Mouse (Mus musculus) intestine, postnatal 0 days (tissue): ENCODE data around the gene Arpc3. TPM values are rescaled to one million over a fixed set of nuclear protein-coding genes. Genes with fewer than 3 reads are reported as not detected.

Experiments
- ATAC-seq: fragments of 200-750 bp; cut with Nextera tagmentation; 2 replicates; pipeline ENCODE4 v1.8.0; 2017; ENCODE audit warnings: mild to moderate bottlenecking, moderate TSS enrichment, moderate library complexity
- H3K27ac ChIP-seq: fragments of 300-500 bp; sonication (generic); 2 replicates; pipeline ENCODE4 v1.5.1; 2014; ENCODE audit warnings: mild to moderate bottlenecking, low read depth, low read length, moderate library complexity
- H3K27me3 ChIP-seq: fragments of 300-500 bp; sonication (generic); replicated peaks from 2 replicates; pipeline ENCODE4 v1.6.1; 2014; ENCODE audit warnings: low read length, mixed read lengths; ENCODE audit not compliant: control insufficient read depth, insufficient read depth
- H3K36me3 ChIP-seq: fragments of 300-500 bp; sonication (generic); 2 replicates; pipeline ENCODE4 v1.6.1; 2014; ENCODE audit warnings: mild to moderate bottlenecking, moderate library complexity; ENCODE audit not compliant: control insufficient read depth, insufficient read depth
- H3K4me1 ChIP-seq: fragments of 300-500 bp; sonication (generic); replicated peaks from 2 replicates; pipeline ENCODE4 v1.6.1; 2014; ENCODE audit warnings: antibody characterized with exemption, low read length, mixed read lengths; ENCODE audit not compliant: control insufficient read depth, insufficient read depth
- H3K4me2 ChIP-seq: fragments of 300-500 bp; sonication (generic); replicated peaks from 2 replicates; pipeline ENCODE4 v1.6.1; 2014; ENCODE audit warnings: low read depth, mild to moderate bottlenecking, moderate library complexity
- H3K4me3 ChIP-seq: fragments of 300-500 bp; sonication (generic); 2 replicates; pipeline ENCODE4 v1.5.1; 2014; ENCODE audit warnings: low read depth, low read length
- H3K9ac ChIP-seq: fragments of 300-500 bp; sonication (generic); 2 replicates; pipeline ENCODE4 v1.6.1; 2014; ENCODE audit warnings: mild to moderate bottlenecking, low read depth, low read length
- H3K9me3 ChIP-seq: fragments of 300-500 bp; sonication (generic); 2 replicates; pipeline ENCODE4 v1.6.1; 2016; ENCODE audit warnings: mixed run types; ENCODE audit not compliant: control insufficient read depth
- CTCF ChIP-seq: sonication (generic); IDR thresholded peaks from 2 replicates; pipeline ENCODE4 v1.5.1; 2016; ENCODE audit warnings: low read depth, mild to moderate bottlenecking, control low read depth, antibody characterized with exemption, moderate library complexity
- WGBS: fragments of 180-500 bp; shearing (Covaris S2); extraction: QIAGEN DNeasy Blood & Tissue Kit; methylation state at CpG from one replicate; pipeline ENCODE4 v1.1.7; 2014; 5-methylcytosine and 5-hydroxymethylcytosine counted together
- polyA plus RNA-seq: library from polyadenylated mRNA; unstranded; fragments of >200 nt; fragmentation: Nextera tagmentation; extraction: Ambion mirVana; gene quantifications from 2 replicates; pipeline ENCODE4 v1.2.1, GENCODE M21; 2015

Gene Arpc3
- polyA plus RNA-seq, 1 experiment from 2014 or later: 171 TPM

DNA sequence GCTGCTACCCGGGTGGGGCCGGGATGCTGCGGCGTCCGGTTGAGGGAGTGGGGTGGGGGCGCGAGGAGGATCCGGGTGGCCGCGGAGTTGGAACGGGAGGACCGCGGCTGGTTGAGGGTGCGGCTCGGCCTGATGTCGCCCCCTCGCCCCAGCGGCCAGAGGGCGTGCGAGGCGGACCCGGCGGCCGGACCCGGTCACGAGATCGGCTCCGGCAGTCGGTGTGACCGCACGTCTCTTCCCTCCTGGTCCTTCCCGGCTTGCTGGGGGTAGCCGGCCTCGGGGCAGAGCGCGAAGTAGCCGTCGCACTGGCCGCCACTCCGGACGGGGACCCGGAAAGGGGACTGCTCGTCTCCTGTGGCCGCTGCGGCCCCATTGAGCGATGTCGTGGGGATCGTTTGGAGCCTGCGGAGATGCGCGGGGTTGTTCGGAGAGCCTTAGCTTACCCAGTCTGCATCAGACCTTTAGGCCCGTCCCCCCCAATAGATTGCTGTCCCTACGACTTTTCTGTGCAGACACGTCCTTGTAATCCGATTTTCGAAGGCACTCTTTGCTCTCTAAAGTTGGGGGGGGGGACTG, 37.1 kb upstream of the Arpc3 start:
- Histone ChIP-seq H3K36me3 (no peaks in the 10 kb centered on the region; the same call in 1 of the 2 replicates), H3K27ac (peak overlapping the region; percentile 88), H3K9ac (peak overlapping the region; percentile 76), H3K9me3 (no peaks in the 10 kb centered on the region), H3K27me3 (no peaks in the 10 kb centered on the region), H3K4me1 (peaks cover 7% of the 10 kb centered on the region; the same call in 1 of the 2 replicates), H3K4me2 (peak overlapping the region; percentile 75), H3K4me3 (peak overlapping the region; percentile 95)
- peak; percentile 44; the same call in 1 of the 2 replicates for TF ChIP-seq CTCF
- under 1% methylated on average over 51 of the region's 57 CpGs for WGBS
- peak; percentile 78 for ATAC-seq

DNA sequence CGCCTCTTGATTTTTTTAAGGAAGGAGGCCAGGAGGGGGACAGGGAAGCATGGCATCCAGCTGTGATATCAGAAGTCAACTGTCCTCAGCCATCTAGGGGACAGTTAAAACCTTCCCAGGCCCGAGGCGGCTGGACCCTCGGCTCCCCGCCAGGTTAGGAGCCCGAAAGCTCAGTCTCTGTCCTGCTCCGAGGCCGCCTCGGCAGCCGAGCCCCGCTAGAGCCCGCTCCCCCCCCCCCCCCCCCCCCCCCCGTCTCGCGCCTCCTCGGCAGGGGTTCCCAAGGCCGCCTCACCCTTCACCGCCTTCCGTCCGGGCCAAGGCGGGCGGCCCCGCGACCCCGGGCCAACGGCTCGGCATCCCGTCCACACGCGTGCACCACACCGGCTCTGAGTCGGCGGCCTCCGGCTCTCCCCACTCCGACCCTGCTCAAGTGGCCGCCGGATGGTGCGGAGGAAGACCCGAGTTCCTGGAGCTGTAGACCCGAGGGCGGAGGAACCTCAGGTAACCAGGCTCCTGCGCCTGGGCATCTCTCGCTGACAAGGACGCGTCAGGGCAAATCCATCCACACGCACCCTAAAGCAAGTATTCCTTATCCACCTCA, 20.0 kb upstream of the Arpc3 start, which contains the start of gene Gpn3:
Gene Gpn3, plus strand, starts transcription at position 286 of the 601 bp plus-strand sequence.
- Histone ChIP-seq H3K27me3 (no peaks in the 10 kb centered on the region), H3K27ac (peak within 1 kb of the TSS; percentile 85), H3K4me1 (no peaks in the 10 kb centered on the region), H3K36me3 (peaks cover 14% of the 10 kb centered on the region; the same call in 1 of the 2 replicates), H3K4me2 (peak within 1 kb of the TSS; percentile 90), H3K4me3 (peak within 1 kb of the TSS; percentile 71), H3K9me3 (no peaks in the 10 kb centered on the region), H3K9ac (peak within 1 kb of the TSS; percentile 57)
- ATAC-seq: peak; percentile 62
- no peak for TF ChIP-seq CTCF
- 2% methylated on average over 35 of the region's 46 CpGs for WGBS

DNA sequence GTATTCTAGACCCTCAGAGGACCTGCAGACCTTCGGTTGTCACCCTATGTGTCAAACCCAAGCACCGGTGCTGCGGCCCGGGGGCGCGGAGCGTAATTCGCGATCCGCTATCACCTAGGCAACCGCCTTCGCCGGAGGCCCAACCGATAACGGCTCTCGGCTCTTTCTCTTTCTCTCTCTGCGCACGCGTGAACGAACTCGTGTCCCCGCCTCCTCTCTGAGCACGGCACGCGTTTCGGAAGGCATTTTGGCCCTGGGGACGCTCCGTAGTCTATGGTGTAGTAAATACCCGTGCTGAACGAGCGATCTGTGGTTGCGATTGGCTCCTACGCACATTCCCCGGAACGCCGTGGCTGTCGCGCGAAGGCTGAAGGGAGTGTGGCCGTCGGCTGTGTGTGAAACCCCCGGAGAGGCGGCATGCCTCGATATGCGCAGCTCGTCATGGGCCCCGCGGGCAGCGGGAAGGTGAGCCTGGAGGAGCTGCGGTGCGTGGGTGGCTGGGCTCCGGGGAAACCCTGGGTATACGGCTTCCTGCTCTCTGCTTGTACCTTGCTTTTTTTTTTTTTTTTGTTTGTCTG, 19.4 kb upstream of the Arpc3 start, which contains the start of gene Fam216a:
Gene Fam216a, minus strand, starts transcription at position 173 of the 578 bp plus-strand sequence.
- Histone ChIP-seq H3K9ac (peak within 1 kb of the TSS; percentile 57), H3K27ac (peak within 1 kb of the TSS; percentile 85), H3K4me1 (no peaks in the 10 kb centered on the region), H3K9me3 (no peaks in the 10 kb centered on the region), H3K4me2 (peak within 1 kb of the TSS; percentile 90), H3K4me3 (peak within 1 kb of the TSS; percentile 71), H3K36me3 (peaks cover 13% of the 10 kb centered on the region; the same call in 1 of the 2 replicates), H3K27me3 (no peaks in the 10 kb centered on the region)
- under 1% methylated on average over 53 of the region's 53 CpGs for WGBS
- no peak for TF ChIP-seq CTCF
- ATAC-seq: peak; percentile 93

DNA sequence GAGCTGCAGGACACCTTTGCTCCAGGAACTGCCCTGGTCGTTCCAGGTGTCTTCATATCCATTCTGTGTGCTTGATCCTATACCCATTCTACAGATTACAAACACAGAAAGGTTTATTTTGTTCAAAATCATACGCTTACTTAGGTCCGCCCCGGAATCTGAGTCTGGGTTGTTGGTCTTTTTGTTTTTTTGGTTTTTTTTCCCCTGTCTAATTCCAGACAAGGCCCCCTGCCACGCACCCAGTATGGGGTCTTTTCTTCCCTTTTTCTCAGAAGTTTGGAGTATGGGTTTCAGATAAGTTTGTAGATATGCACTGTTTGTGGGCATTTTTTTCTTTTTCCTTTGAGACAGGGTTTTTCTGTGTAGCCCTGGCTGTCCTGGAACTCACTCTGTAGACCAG, 18.8 kb upstream of the Arpc3 start:
- Histone ChIP-seq H3K27ac (peak overlapping the region; percentile 85), H3K9me3 (no peaks in the 10 kb centered on the region), H3K4me3 (peak overlapping the region; percentile 71), H3K4me2 (peak overlapping the region; percentile 90), H3K4me1 (no peaks in the 10 kb centered on the region), H3K36me3 (peaks cover 7% of the 10 kb centered on the region; the same call in 1 of the 2 replicates), H3K27me3 (no peaks in the 10 kb centered on the region), H3K9ac (peak overlapping the region; percentile 50; the same call in 1 of the 2 replicates)
- TF ChIP-seq CTCF: no peak
- ATAC-seq: no peak
- 7% methylated on average over 5 of the region's 5 CpGs for WGBS

DNA sequence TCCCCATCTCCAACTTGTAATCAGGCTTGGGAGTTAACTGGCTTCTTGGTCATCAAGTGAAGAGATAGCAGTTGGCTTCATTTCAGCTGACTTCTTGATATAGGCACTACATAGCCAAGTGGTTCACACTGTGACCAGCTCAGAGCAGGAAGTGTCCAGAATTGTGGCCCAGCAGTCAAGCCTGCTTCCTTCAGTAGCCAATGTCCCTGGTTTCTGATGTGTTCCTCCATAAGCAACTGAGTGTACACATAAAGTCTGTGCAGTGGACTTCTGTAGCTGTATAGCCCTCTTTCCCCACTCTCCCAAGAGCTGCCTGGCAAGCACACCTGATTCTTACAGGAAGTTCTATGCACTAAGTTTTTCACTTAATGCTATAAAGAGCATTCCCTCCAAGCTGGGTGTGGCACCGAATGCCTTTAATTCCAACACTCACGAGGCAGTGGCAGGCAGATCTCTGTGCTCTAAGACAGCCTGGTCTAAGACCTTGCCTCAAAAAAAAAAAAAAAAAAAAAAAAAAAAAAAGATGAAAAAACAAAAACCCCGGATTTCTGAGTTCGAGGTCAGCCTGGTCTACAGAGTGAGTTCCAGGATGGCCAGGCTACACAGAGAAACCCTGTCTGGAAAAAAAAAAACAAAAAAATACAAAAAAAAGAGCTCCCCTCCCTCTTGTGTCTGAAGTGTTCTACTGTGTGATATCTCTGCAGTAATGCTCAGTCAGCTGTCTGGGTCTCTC, 14.4 kb upstream of the Arpc3 start:
- 84% methylated on average over 4 of the region's 4 CpGs for WGBS
- no peaks in the 10 kb centered on the region for H3K4me1 ChIP-seq
- H3K4me2 ChIP-seq: no peak overlapping the region
- H3K27me3 ChIP-seq: no peaks in the 10 kb centered on the region
- ATAC-seq: no peak
- no peak overlapping the region for H3K27ac ChIP-seq
- H3K9me3 ChIP-seq: no peaks in the 10 kb centered on the region
- H3K9ac ChIP-seq: no peak overlapping the region
- H3K36me3 ChIP-seq: peaks cover 41% of the 10 kb centered on the region
- no peak overlapping the region for H3K4me3 ChIP-seq
- no peak for TF ChIP-seq CTCF

DNA sequence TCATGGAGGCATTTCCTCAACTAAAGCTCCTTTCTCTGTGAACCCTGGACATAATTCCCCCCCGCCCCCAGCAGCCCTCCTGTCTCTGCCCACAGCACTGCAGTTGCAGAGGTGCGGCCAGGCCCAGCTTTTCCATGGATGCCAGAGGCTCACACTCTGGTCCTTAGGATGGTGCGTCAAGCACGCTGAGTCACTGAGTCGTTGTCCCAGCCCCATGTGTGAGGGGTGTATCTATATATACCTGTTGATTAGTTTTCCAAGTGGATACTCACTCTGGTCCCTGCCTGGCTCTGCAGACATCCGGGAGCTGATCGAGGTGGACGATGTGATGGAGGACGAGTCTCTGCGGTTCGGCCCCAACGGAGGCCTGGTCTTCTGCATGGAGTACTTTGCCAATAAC, 13.5 kb upstream of the Arpc3 start:
- Histone ChIP-seq H3K36me3 (peaks cover 43% of the 10 kb centered on the region), H3K9me3 (no peaks in the 10 kb centered on the region), H3K4me2 (no peak overlapping the region), H3K27me3 (no peaks in the 10 kb centered on the region), H3K4me3 (no peak overlapping the region), H3K4me1 (no peaks in the 10 kb centered on the region), H3K9ac (no peak overlapping the region), H3K27ac (no peak overlapping the region)
- WGBS: 93% methylated on average over 12 of the region's 12 CpGs
- no peak for TF ChIP-seq CTCF
- no peak for ATAC-seq
